Mouse (Mus musculus): ENCODE measurements at regions not wholly inside any gene's neighbourhood (a gene's known extent, or its start where the extent isn't known, plus 50 kb on each side); places are given as distances from the start of the nearest gene placed in this dataset.
A peak's percentile ranks its signal among the peaks of the same experiment; 100 is the strongest.

DNA sequence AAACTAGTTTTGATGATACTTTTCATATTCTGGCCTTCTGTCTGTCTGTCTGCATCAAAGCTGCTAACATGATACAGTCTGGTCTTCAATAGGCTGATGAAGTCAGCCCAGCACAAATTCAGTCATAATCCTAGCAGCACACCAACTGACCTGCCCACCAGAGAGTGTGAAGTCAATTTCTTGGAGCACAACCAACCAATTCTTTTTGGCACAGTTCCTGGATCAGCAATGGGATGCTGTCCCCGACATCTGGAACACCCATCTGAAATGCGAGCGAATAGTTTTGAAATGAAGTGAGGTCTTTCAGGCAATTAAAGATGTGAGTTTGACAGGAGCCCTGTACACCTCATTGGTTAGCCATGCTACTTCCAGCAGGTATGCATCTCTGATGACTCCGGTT lies 98.6 kb downstream of the Spata18 start:
- no peak for TF ChIP-seq CTCF (IDR thresholded peaks at IDR 0.05; ENCODE audit: low read depth, low read length)
- TF ChIP-seq POLR2A (IDR thresholded peaks at IDR 0.05; ENCODE audit: extremely low read depth, insufficient read depth, low read length), result no peak
- Histone ChIP-seq H3K4me3 (ENCODE audit: insufficient read depth, low read depth, low read length) (no peak overlapping the region), H3K27ac (replicated peaks; ENCODE audit: insufficient read depth, low read depth, low read length) (no peak overlapping the region), H3K36me3 (ENCODE audit: control insufficient read depth, insufficient read depth, low read length) (no peaks in the 10 kb centered on the region), H3K4me1 (ENCODE audit: control insufficient read depth, insufficient read depth, low read length) (no peaks in the 10 kb centered on the region), H3K9ac (ENCODE audit: low read depth, low read length) (no peak overlapping the region), H3K79me2 (ENCODE audit: control insufficient read depth, insufficient read depth, low read length) (no peaks in the 10 kb centered on the region), H3K27me3 (ENCODE audit: control insufficient read depth, insufficient read depth, low read length) (no peaks in the 10 kb centered on the region)
- DNase-seq (ENCODE audit: extremely low read depth, low read depth, low spot score), result no peak
- 87% methylated on average over 4 of the region's 4 CpGs for WGBS

DNA sequence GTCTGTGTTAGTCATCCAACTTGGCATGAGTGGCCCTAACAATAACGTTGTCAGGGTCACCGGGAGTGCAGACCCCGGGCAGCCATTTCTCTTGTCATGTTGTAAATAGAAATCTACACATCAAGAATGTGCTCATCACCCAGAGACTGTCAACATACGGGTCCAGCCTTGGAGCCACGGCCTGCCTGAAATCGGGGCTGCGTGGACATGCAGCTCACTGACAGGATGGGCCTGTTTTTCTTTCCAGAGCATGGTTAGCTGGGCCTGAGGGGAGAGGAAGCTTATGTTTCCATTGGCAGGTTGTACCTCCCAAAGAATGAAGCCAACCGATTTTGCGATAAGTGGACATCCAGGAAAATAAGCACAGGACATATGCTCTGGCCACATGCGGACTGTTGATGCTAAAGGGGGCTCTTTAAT lies 101.1 kb downstream of the Spata18 start:
- DNase-seq (ENCODE audit: extremely low read depth, low read depth, low spot score), result no peak
- Histone ChIP-seq H3K4me1 (ENCODE audit: control insufficient read depth, insufficient read depth, low read length) (no peaks in the 10 kb centered on the region), H3K27me3 (ENCODE audit: control insufficient read depth, insufficient read depth, low read length) (no peaks in the 10 kb centered on the region), H3K36me3 (ENCODE audit: control insufficient read depth, insufficient read depth, low read length) (no peaks in the 10 kb centered on the region), H3K79me2 (ENCODE audit: control insufficient read depth, insufficient read depth, low read length) (no peaks in the 10 kb centered on the region), H3K27ac (replicated peaks; ENCODE audit: insufficient read depth, low read depth, low read length) (no peak overlapping the region), H3K9ac (ENCODE audit: low read depth, low read length) (no peak overlapping the region), H3K4me3 (ENCODE audit: insufficient read depth, low read depth, low read length) (no peak overlapping the region)
- TF ChIP-seq CTCF (IDR thresholded peaks at IDR 0.05; ENCODE audit: low read depth, low read length) (no peak), POLR2A (IDR thresholded peaks at IDR 0.05; ENCODE audit: extremely low read depth, insufficient read depth, low read length) (no peak)
- WGBS, result 82% methylated on average over 10 of the region's 10 CpGs

DNA sequence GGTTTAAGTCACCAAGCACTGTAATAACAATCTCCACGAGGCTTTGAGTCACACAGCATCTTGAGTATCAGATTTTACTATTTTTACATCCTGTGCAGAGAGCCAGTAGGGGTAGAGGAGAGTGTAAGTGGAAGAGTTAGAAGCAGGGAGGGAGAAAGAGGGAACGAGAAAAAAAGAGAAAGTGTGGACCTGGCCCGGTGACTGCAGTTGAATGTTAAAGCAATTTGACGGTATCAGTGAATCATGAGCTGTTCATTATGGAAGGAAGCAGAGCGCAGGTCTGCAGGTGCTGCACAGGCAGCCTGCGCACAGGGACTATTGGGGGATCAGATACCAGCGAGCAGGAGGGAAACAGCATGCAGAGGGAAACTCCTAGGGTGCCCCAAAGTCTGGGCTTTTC lies 102.6 kb downstream of the Spata18 start:
- Histone ChIP-seq H3K9ac (ENCODE audit: low read depth, low read length) (no peak overlapping the region), H3K4me3 (ENCODE audit: insufficient read depth, low read depth, low read length) (no peak overlapping the region), H3K4me1 (ENCODE audit: control insufficient read depth, insufficient read depth, low read length) (no peaks in the 10 kb centered on the region), H3K27me3 (ENCODE audit: control insufficient read depth, insufficient read depth, low read length) (no peaks in the 10 kb centered on the region), H3K79me2 (ENCODE audit: control insufficient read depth, insufficient read depth, low read length) (no peaks in the 10 kb centered on the region), H3K36me3 (ENCODE audit: control insufficient read depth, insufficient read depth, low read length) (no peaks in the 10 kb centered on the region), H3K27ac (replicated peaks; ENCODE audit: insufficient read depth, low read depth, low read length) (no peak overlapping the region)
- DNase-seq (ENCODE audit: extremely low read depth, low read depth, low spot score), result no peak
- no peak for TF ChIP-seq POLR2A (IDR thresholded peaks at IDR 0.05; ENCODE audit: extremely low read depth, insufficient read depth, low read length)
- TF ChIP-seq CTCF (IDR thresholded peaks at IDR 0.05; ENCODE audit: low read depth, low read length), result no peak
- 75% methylated on average over 7 of the region's 7 CpGs for WGBS

DNA sequence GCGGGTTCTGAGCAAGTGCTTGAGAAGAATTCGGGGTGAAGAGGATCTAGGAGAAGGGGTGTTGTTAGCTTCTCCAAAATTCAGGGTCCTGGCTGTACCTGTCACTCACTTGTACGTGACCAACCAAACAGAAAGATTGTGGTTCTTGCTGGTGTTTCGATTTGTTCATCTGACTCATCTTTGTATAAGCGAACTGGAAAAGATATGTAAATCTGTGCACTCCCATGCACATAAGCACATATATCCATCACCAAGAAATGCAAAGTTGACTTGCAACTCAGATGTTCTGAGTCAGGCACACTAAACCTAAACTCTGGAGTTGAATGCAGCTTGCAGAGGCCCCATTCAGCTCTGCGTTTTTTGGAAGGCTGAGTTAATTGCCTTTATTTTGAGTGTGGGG lies 107.4 kb downstream of the Spata18 start:
- 81% methylated on average over 6 of the region's 6 CpGs for WGBS

DNA sequence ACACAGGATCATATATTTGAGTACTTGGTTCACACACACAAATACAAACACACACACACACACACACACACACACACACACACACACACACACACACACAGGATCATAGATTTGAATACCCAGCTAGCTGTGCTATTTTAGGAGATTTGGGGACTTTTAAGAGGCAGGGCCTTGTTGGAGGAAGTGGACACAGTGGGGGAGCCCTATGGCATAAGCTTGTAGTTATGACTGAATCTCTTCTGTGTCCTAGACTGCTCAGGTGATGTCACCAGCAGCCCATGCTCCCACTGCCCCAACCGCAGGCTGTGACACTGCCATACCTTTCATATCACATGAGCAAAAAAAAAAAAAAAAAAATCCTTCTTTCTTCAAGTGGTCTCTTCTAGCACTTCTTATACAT lies 110.1 kb downstream of the Spata18 start:
- no peaks in the 10 kb centered on the region for H3K79me2 ChIP-seq (ENCODE audit: control insufficient read depth, insufficient read depth, low read length)
- H3K27me3 ChIP-seq (ENCODE audit: control insufficient read depth, insufficient read depth, low read length), result no peaks in the 10 kb centered on the region
- H3K27ac ChIP-seq (replicated peaks; ENCODE audit: insufficient read depth, low read depth, low read length), result no peak overlapping the region
- no peaks in the 10 kb centered on the region for H3K36me3 ChIP-seq (ENCODE audit: control insufficient read depth, insufficient read depth, low read length)
- DNase-seq (ENCODE audit: extremely low read depth, low read depth, low spot score), result no peak
- H3K9ac ChIP-seq (ENCODE audit: low read depth, low read length), result no peak overlapping the region
- no peaks in the 10 kb centered on the region for H3K4me1 ChIP-seq (ENCODE audit: control insufficient read depth, insufficient read depth, low read length)
- 75% methylated on average over 1 of the region's 1 CpGs for WGBS
- TF ChIP-seq CTCF (IDR thresholded peaks at IDR 0.05; ENCODE audit: low read depth, low read length) (no peak), POLR2A (IDR thresholded peaks at IDR 0.05; ENCODE audit: extremely low read depth, insufficient read depth, low read length) (no peak)
- H3K4me3 ChIP-seq (ENCODE audit: insufficient read depth, low read depth, low read length), result no peak overlapping the region

More for the DNA sequence above, 107.4 kb downstream of the Spata18 start:
- Histone ChIP-seq H3K4me3 (ENCODE audit: insufficient read depth, low read depth, low read length) (no peak overlapping the region), H3K4me1 (ENCODE audit: control insufficient read depth, insufficient read depth, low read length) (no peaks in the 10 kb centered on the region), H3K36me3 (ENCODE audit: control insufficient read depth, insufficient read depth, low read length) (no peaks in the 10 kb centered on the region), H3K9ac (ENCODE audit: low read depth, low read length) (no peak overlapping the region), H3K27ac (replicated peaks; ENCODE audit: insufficient read depth, low read depth, low read length) (no peak overlapping the region), H3K27me3 (ENCODE audit: control insufficient read depth, insufficient read depth, low read length) (no peaks in the 10 kb centered on the region), H3K79me2 (ENCODE audit: control insufficient read depth, insufficient read depth, low read length) (no peaks in the 10 kb centered on the region)
- no peak for DNase-seq (ENCODE audit: extremely low read depth, low read depth, low spot score)
- TF ChIP-seq POLR2A (IDR thresholded peaks at IDR 0.05; ENCODE audit: extremely low read depth, insufficient read depth, low read length), result no peak
- TF ChIP-seq CTCF (IDR thresholded peaks at IDR 0.05; ENCODE audit: low read depth, low read length), result no peak

DNA sequence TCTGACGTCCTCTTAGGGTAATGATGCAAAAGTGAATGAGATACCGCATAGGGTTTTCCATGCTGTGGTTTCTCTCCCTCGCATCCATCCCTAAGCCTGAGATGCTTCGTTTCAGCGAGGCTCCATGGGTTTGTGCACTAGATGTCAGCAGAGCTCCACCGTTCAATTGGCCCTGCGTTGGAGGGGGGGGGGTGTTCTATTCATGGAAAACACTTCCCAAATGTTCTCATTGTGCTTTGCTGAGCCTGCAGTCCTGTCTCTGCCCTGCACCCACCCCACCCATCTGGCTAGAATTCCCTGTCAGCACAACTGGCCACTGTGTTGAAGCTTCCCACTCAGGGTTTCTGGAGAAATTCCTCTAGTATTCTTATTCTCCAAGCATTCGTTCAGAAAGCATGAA lies 110.5 kb downstream of the Spata18 start:
- Histone ChIP-seq H3K9ac (ENCODE audit: low read depth, low read length) (no peak overlapping the region), H3K27ac (replicated peaks; ENCODE audit: insufficient read depth, low read depth, low read length) (no peak overlapping the region), H3K36me3 (ENCODE audit: control insufficient read depth, insufficient read depth, low read length) (no peaks in the 10 kb centered on the region), H3K27me3 (ENCODE audit: control insufficient read depth, insufficient read depth, low read length) (no peaks in the 10 kb centered on the region), H3K4me1 (ENCODE audit: control insufficient read depth, insufficient read depth, low read length) (no peaks in the 10 kb centered on the region), H3K79me2 (ENCODE audit: control insufficient read depth, insufficient read depth, low read length) (no peaks in the 10 kb centered on the region), H3K4me3 (ENCODE audit: insufficient read depth, low read depth, low read length) (no peak overlapping the region)
- no peak for TF ChIP-seq POLR2A (IDR thresholded peaks at IDR 0.05; ENCODE audit: extremely low read depth, insufficient read depth, low read length)
- TF ChIP-seq CTCF (IDR thresholded peaks at IDR 0.05; ENCODE audit: low read depth, low read length), result peak; percentile 44; the same call in 1 of the 2 replicates
- no peak for DNase-seq (ENCODE audit: extremely low read depth, low read depth, low spot score)
- WGBS, result 35% methylated on average over 8 of the region's 8 CpGs

All from liver, adult 2 months (tissue).